Mouse (Mus musculus) spleen, embryonic (tissue): ENCODE measurements around the gene Gpr182.

ENCODE experiments used
- CTCF ChIA-PET: fragments of 350-600 bp; sonication (Branson Sonifier 250); formaldehyde crosslinking; loops from one replicate; lab custom pipeline; 2022; lab: Charles Lee

Gene Gpr182

DNA sequence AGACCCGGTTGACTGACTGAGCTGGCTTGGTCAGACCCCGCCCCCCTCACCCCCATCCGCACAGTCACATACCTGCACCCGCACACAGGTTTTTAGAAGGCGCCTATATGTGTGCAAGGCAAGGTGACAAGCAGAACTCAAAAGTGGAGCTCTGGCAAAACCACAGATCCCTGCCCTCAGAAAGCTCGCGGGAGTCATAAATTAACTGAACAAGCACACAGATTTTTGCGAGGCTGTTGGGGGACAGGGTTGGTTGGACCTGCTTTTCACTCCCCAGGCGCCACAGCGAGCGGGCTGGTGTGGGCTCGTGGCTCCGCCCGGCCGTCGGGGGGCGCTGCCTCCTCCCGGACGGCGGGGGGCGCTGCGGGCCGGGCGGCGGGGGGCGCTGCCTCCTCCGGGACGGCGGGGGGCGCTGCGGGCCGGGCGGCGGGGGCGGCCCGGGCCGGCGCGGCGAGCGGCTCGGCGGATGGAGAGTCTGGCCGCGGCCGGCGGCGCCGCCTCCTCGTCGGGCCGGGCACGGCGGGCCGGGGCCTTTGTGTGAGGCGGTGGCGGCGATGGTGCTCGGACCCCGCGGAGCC lies 12.4 kb downstream of the Gpr182 start, which contains the start of gene Zbtb39:
Gene Zbtb39, plus strand, starts transcription at position 456 of the 578 bp plus-strand sequence.
- CTCF ChIA-PET, result interaction anchor here (0.6 kb wide), 1 partner anchor 118 kb away, joined by 3 read pairs; no protein-coding TSS in a partner anchor

DNA sequence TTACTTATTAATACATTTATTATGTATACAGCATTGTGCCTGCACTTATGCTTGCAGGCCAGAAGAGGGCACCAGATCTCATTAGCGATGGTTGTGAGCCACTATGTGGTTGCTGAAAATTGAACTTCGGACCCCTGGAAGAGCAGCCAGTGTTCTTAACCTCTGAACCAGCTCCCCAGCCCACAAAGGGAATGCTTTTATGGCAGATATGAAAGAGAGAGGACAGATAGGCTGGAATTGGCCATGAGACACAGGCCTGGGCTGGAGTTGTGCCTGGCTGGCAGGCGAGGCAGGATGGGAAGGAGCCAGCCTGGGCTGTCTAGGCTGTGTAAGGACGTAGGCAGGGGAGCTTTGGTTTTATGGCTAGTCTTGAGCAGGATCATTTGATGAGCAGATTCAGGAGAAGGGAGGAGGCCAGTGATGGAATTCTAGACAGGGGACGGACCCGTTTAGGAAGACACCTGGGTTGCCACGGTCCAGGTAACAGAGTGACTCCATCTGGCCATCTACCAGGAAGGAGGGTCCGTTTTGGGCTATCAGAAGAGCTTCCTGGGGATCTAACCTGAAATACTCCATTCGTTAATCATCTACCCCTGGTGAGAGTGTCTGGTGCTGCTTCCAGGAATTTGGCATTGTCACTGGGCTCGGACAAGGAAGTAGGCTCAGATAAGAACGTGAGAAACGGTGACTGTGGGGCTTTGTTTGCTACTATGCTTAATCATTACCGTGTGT lies 13.2 kb downstream of the Gpr182 start:
- CTCF ChIA-PET, result interaction anchor here (0.6 kb wide), 1 partner anchor 63 kb away, joined by 14 read pairs; no protein-coding TSS in a partner anchor

DNA sequence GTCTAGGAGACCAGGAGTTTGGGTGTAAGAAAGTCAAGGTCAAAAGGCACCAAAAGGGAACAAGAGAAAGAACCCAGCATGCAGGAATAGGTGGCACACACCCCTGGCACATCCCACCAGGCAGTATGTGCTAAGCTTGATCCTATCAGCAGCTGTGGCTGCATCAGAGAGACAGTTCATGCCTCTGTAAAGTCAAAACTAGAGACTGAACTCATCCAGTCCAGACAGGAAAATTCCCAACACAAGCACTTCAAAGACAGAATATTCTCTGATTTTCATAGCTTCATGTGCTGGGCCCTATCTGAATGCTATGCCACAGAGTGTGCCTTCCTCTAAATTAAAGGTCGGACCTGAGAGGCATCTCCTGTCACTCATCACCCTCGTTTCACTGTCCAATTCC lies 14.0 kb downstream of the Gpr182 start:
- CTCF ChIA-PET, result interaction anchor here (0.6 kb wide), 2 partner anchors 62 to 113 kb away, joined by 4 to 14 read pairs; no protein-coding TSS in a partner anchor

DNA sequence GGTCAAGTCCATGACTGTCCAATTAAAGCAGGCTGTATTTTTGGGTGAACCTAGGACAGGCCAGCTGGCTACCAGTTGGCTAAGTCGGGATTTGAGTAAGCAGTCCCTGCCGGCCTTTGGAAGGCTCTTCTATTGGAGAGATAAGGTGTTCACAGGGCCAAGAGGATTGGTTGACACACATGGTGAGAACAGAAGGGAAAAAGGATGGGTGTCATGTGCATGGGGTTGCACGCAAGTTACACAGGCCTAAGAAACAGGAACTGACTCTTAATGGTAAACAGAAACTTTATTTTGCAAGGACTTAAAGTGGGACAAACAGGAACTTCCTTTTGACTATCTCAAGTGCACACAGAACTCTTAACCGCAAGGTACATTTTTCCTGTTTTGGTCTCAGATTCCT lies 14.6 kb downstream of the Gpr182 start:
- CTCF ChIA-PET, result interaction anchor here (0.6 kb wide), 1 partner anchor 825 kb away, joined by 3 read pairs; no protein-coding TSS in a partner anchor

DNA sequence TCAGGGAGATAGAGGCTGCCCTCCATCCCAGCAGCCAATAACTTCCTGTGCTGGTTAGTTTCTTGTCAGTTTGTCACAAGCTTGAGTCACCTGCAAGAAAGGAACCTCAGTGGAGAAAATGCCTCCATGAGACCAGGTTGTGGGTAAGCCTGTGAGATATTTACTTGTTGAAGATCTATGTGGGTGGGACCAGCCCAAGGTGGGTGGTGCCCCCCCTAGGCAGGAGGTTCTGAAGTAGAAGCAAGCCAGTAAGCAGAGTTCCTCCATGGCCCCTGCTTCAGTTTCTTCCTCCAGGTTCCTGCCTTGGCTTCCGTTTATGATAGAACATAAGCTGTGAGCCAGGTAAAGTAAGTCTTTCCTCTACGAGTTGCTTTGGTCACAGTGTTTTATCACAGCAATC lies 15.3 kb downstream of the Gpr182 start:
- CTCF ChIA-PET, result interaction anchor here (0.6 kb wide), 2 partner anchors 64 to 825 kb away, joined by 3 to 4 read pairs; no protein-coding TSS in a partner anchor

- CTCF ChIA-PET, result no interaction called here
Measured at GRCm38 (mm10) chr10:127734434-127734833, 17.1 kb downstream of the Gpr182 start.

GRCm38 (mm10) chr10:127731397-127731796 lies 20.1 kb downstream of the Gpr182 start:
- CTCF ChIA-PET, result no interaction called here

- CTCF ChIA-PET, result no interaction called here
Measured at GRCm38 (mm10) chr10:127730933-127731310, 20.6 kb downstream of the Gpr182 start.

- CTCF ChIA-PET, result no interaction called here
Measured at GRCm38 (mm10) chr10:127730285-127730932, 21.1 kb downstream of the Gpr182 start.

GRCm38 (mm10) chr10:127728437-127728836 lies 23.1 kb downstream of the Gpr182 start:
- CTCF ChIA-PET, result no interaction called here

DNA sequence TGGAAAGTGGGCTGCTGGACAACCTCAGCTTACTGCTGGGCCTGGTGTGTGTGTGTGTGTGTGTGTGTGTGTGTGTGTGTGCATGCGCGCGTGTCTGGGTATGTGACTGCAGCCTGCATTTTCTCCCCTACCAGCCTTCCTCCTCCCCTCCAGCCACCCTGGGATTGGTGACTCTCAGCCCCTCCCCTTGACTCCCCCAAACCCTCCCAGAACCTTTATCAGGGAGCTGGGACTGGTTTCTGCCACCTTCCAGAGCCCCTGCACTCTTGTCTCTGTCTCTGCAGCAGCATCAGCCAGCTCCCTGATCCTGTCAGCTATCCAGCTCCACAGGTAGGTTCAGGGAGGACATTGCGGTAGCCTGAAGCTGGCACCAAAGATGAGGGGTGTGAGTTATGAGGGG lies 26.4 kb downstream of the Gpr182 start:
- CTCF ChIA-PET, result no interaction called here

DNA sequence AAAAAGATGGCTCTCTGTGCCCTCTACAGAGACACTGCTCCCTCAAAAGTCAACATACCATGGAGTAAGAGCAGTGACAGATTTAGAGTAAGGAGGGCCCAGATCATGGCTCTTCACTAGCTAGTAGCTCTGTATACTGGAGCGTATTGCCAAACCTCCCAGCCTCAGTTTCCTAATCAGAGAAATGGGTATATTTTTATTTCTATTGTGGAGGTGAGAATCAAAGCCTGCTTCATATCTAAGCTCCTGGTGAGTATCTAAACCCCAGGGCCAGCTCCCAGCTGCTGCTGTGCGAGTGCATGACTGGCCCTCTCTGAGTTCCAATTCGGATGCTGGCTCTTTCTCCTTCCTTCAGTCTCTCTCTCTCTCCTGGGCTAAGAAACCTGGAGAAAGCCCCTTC lies 27.4 kb downstream of the Gpr182 start, which contains the start of gene Tac2:
Gene Tac2, plus strand, starts transcription at position 301 of the 400 bp plus-strand sequence.
- CTCF ChIA-PET, result interaction anchor here (0.6 kb wide), 1 partner anchor 156 kb away, joined by 4 read pairs; no protein-coding TSS in a partner anchor

GRCm38 (mm10) chr10:127721671-127722418 lies 29.7 kb downstream of the Gpr182 start:
- CTCF ChIA-PET, result no interaction called here

DNA sequence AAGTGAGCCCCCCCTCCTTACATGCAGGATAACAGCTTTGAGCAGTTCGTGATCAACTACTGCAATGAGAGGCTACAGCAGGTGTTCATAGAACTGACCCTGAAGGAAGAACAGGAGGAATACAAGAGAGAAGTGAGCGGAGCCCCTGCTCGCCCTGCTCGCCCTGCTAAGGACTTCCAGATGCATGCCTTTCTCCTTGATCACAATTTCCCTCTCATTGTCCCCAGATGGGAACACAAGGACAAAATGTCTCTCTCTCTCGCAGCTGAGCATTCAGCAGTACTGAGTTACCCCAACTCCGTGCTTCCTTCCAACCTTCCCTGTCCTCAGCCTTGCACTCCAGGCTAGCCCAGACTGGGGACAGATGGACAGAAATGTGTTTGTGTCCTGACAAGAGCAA lies 38.8 kb downstream of the Gpr182 start:
- CTCF ChIA-PET, result no interaction called here

DNA sequence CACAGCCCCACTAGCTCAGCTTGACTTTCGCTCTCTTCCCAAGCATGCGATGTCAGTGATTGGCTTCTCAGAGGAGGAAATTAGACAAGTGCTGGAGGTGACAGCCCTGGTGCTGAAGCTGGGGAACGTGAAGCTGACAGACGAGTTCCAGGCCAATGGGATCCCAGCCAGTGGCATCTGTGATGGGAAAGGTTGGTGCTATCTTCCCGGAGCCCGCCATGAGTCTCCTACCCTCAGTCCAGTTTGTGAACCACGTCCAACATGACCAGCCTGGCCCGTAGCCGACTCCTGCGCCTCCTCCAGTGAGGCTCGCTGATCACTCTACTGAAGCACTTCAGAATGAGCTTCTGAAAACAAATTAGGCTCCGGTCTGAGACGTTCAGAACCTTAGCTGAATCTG lies 41.2 kb downstream of the Gpr182 start:
- CTCF ChIA-PET, result no interaction called here

DNA sequence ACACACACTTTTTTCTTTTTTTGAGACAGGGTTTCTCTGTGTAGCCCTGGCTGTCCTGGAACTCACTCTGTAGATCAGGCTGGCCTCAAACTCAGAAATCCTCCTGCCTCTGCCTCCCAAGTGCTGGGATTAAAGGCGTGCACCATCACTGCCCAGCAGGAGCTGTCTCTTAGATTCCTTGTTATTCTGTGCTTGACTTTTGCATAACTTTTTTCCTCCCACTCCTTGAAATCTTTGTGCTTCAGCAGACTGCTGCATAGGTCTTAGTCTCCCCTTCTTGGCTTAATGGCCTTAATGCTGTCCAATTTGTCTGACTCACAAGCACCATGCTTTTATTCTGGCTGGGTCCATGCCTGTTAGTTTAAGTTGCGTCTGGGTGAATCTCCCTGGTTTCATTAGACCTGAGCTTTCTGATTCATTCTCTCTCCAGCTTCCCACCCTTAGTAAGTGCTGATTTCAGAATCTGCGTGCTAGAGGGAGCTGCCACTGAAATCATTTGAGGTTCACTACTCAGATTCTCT lies 42.6 kb downstream of the Gpr182 start:
- CTCF ChIA-PET, result no interaction called here

DNA sequence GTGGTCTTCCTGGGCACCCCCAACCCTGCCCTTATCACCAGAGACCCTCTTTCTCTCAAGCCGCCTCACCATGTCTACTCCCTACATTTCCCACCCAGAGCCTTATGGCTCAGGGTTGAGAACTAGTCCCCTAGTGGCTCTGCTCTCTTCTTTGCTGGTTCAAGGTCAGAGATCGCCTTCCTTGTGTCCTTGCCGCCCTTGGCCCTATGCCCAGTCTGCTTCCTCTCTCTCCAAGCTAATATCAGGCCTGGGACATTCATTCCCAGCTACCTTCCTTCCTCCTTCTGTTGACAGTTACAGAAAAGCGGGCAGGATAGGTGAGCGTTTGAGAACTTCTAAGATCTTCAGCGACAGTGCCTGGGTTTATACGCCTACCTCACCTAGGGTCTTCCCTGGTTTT lies 43.8 kb downstream of the Gpr182 start:
- CTCF ChIA-PET, result no interaction called here

DNA sequence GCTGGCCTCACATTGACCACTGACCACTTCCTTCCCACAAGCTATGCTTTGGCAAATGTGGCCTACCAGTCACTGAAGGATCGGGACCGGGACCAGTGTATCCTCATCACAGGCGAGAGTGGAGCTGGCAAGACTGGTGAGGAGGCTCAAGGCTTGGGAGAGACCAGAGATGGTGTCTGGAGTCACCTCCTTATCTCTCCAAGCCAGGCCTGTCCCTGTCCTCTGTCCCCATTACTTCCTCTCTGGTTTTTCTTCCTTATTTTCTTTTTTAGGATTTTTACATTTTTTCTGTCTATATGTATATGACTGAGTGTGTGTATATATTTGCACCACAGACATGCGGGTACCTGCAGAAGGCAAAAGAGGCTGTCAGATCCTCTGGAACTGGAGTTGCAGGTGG lies 45.7 kb downstream of the Gpr182 start:
- CTCF ChIA-PET, result no interaction called here

DNA sequence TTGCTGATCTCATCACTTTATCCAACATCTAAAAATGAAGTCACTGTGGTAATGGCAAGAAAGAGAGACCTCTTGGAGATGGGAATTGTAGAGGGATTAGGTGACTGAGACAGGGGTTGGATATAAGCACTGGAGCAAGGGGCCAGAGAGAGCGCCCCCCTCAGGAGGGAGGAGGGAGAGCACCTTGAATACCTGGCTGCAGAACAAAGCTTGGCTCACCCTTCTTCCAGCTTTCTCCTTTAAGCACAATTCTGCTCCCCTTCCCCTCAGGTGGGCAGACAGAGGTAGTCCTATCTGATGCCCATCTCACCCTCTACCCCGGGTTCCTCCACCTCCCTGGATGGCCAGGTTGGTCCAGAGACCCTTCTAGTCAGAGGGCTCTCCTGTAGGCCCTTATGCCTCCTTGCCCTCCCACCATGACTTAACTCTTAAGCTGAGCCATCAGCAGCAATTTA lies 46.7 kb downstream of the Gpr182 start, which contains the start of gene Myo1a:
Gene Myo1a, plus strand, starts transcription at position 405 of the 455 bp plus-strand sequence.
- CTCF ChIA-PET, result no interaction called here

DNA sequence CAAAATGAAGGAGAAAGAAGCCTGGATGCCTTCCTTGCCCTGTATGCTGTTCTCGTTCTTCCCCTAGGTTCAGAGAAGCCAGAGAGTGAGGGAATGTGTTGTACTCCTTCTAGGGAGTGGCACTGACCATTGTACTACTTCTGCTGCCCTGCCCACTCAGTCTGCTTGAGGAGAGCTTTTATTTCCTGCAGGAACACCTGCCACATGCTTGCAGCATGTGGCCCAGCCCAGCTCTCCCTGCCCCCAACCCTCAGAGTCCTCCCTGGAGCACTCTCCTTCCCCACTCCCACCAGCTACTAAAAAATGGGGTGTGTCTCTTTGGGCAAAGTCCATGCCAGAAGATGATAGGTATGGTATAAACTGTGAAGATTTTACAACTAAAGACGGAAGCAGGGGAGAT lies 47.2 kb downstream of the Gpr182 start:
- CTCF ChIA-PET, result no interaction called here

DNA sequence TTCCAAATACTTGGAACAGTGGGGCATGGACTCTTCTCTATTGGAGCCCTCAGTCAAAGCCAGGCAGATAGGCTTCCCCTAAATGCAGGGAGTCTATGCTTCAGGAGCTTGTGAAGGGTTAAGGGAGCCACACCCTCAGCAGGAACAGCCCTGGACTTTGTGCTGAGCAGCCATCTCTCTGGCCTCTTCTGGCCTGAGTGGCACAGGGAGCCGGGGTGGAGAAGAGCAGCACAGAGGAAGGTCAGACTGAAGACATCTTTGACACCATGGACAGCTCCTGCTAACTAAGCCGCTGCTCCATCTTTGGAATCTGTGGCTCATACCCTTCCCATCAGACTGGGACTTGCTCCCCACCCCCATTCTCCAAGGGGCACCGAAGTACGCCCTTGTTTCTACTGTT lies 48.2 kb downstream of the Gpr182 start:
- CTCF ChIA-PET, result no interaction called here
